Mouse (Mus musculus): ENCODE results near the gene Cfap45.

Cfap45 gene

GRCm38 (mm10) chr1:172496030-172496429, 24.6 kb upstream of the Cfap45 start:
- DNase-seq (ENCODE audit: low spot score), result no peak

DNA sequence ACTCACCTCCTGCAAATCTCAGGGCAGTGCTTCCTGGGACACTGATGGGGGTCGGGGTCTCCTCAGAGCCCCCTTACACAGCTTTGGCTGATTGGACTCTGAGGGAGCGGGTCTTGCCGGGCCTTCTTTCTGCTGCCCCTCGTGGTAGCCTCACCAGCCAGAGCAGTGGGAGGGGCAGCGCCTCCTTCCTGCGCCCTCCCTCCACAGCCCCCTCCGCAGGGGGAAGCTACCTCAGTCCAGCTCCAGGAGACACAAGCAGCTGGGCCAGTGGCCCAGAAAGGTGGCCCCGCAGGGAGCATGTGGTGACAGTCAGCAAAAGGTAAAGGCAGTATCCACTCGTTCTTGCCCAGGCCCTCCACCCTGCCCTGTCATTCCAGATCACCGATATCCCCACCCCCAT, 23.2 kb upstream of the Cfap45 start:
- DNase-seq (ENCODE audit: low spot score), result no peak

GRCm38 (mm10) chr1:172499765-172500441, 20.7 kb upstream of the Cfap45 start, which contains the start of gene Tagln2:
Tagln2 (plus strand) TSS chr1:172500047.
- no peak for DNase-seq (ENCODE audit: low spot score)

- no peak for DNase-seq (ENCODE audit: low spot score)
Observed at GRCm38 (mm10) chr1:172500451-172501370, 19.9 kb upstream of the Cfap45 start.

- no peak for DNase-seq (ENCODE audit: low spot score)
Observed at GRCm38 (mm10) chr1:172501371-172502144, 19.0 kb upstream of the Cfap45 start.

GRCm38 (mm10) chr1:172502145-172503110, 18.2 kb upstream of the Cfap45 start:
- DNase-seq (ENCODE audit: low spot score), result no peak

DNA sequence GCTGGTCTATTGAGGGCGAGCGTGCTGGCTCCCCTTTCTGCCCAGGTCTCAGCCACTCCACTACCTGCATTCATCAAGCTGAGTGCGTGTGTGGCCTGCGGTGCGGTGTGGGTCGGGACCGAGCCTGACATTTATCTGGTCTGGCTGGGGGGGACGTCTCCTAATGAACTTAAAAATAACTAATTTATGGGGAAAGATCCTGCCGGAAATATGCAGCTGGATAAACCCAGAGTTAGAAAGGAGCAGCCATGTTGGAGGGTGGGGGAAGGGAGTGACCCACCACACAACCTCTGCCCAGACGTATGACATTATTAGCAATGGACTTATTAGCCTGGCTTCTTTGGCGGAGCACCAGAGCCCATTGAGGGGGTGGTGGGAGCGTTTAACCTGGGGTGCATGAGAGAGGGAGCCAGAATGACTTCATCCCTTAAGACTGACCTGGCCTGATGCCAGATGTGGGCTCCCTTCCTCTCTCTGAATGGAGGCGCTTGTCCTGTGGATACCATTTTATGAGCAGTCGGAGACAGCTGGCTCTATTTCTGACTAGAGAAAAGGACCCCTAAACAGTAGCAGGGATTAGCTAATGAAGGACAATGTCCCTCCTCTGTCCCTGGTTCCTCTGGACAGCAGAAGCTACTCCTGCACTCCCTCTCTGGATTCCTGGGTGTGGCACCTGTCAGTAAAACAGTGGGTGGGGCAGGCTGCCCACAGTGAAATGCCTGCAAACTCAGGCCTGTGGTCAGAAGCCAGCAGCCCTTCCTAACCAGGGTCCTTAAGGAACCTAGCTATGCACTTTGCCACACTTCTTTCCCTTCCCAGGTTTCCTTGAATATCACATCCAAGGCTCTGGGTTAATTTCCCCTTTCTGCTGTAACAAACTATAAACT, 17.2 kb upstream of the Cfap45 start:
- no peak for DNase-seq (ENCODE audit: low spot score)

GRCm38 (mm10) chr1:172504756-172505155, 15.8 kb upstream of the Cfap45 start:
- DNase-seq (ENCODE audit: low spot score), result no peak

DNA sequence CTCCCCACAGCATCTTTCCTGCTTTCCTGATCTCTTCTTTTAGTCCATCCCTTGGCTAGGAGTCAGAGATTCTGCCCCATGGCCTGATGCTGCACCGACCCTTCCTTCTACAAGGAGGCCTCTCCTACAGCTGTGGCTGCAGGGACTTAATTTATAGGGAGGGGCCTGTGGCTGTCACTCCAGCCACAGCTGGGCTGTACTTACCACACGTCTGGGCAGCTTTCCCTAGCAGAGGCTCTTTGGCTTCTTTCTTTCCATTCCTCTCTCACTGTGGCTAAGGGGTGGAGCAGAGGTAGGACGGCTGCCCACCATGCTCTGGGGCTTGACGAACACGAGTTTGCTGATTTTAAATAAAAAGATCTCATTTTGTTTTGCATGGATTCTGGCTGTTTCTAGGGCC, 13.6 kb upstream of the Cfap45 start:
- DNase-seq (ENCODE audit: low spot score), result no peak

- DNase-seq (ENCODE audit: low spot score), result no peak
Observed at GRCm38 (mm10) chr1:172507701-172508100, 12.9 kb upstream of the Cfap45 start.

DNA sequence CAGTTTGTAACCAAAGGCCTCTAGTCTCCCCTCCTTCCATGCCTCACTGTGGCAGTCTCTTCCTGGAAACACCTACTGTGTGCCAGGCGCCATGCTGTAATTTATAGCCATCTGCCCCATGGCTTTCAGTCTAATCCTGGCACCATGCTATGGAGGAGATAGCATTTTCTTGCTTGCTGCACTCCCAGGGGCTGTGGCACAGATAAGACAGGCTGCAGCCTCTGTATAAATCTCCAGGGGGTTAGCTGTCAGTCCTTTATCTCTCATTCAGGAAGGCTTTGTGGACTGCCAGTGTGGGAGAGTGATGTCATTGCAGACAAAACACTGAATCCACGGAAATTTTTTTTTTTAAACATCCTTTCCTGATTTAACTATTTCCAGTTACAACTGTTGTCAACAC, 12.4 kb upstream of the Cfap45 start:
- DNase-seq (ENCODE audit: low spot score), result no peak

GRCm38 (mm10) chr1:172509235-172509634, 11.4 kb upstream of the Cfap45 start:
- no peak for DNase-seq (ENCODE audit: low spot score)

DNA sequence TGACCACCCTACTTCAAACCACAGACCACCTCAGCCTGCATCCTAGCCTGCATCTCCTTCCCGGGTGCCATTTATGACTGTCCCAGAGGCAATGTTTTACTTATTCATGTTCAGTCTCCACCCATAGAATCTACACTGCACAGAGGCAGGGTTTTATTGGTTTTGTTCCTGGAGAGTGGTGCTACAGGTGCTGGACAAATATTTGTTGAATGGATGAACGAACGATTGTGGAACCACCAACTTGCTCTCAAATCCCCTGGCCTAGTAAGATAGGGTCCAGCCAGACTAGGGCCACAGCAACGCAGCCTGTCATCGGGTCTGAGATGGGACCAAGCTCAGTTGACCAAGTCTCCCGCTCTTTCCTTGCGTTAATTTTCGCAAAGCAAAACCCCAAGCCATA, 10.6 kb upstream of the Cfap45 start:
- no peak for DNase-seq (ENCODE audit: low spot score)

GRCm38 (mm10) chr1:172510421-172510972, 10.1 kb upstream of the Cfap45 start:
- no peak for DNase-seq (ENCODE audit: low spot score)

DNA sequence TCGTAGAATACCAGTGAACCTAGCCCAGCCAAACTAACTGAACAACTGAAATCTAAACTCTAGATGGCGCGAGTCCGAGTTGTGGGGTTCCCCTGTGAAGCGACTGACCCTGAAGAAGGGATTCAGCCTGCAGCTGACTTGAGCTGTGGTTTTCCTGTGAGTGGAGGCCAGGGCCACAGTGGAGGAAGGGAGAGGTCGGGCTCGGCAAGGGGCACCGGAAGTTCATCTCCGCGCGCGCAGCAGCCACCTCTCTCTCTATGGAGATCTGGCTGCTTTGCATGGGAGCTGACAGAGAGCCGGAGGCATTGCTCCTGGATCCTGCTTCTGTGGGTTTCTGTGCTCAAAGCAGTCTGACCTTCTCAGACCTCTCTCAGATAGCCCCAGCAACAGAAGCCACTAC, 7.6 kb upstream of the Cfap45 start:
- no peak for DNase-seq (ENCODE audit: low spot score)

GRCm38 (mm10) chr1:172513525-172514212, 6.9 kb upstream of the Cfap45 start:
- peak; percentile 27 for DNase-seq (ENCODE audit: low spot score)

DNA sequence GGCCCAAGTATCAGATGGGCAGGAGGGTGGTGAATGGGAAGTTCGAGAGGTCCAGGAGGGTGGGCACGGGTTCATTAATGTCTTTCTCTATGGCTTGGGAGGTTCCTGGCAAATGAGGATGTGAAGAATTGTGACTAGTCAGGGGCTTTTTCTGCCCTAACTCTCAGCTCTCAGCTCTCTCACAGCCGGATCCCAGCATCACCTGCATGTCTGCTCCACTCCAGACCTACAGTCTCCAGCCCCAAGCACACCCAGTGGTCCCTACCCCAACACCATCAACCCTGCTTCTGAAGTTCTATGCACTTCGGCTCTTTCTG, 6.4 kb upstream of the Cfap45 start:
- no peak for DNase-seq (ENCODE audit: low spot score)

- no peak for DNase-seq (ENCODE audit: low spot score)
Observed at GRCm38 (mm10) chr1:172514551-172515268, 5.9 kb upstream of the Cfap45 start.

DNA sequence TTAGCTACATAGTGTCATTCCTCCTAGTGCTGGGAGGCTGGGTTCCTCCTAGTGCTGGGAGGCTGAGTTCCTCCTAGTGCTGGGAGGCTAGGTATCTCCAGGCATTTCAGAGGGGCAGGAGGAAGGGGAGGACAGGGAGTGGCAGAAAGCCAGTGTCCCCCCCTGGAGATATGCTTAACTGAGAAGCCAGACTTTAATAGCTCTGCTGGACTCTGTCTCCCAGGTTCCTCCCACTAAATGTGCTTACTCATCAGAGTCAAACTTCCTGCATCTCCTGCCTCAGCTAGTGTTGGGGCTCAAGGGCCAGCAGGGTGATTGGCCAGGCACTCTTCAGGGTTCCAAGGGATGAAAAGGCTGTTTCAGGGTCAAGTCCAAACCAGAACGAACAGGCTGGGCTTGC, 5.2 kb upstream of the Cfap45 start:
- DNase-seq (ENCODE audit: low spot score), result no peak

Measured in left cerebral cortex, adult 11 months (tissue).